Mouse (Mus musculus): ENCODE results near the gene Scoc. TPM values are rescaled to one million over a fixed set of nuclear protein-coding genes. Genes with fewer than 3 reads are reported as not detected.

Scoc gene
- total RNA-seq, 2 experiments from 2014 or later: 65.5 to 68.8 TPM

- DNase-seq (ENCODE audit: low spot score in 2 of 2): no peak
These were observed 52.6 kb downstream of the Scoc start for GRCm38 (mm10) chr8:83405548-83405947.

- no peak for DNase-seq (ENCODE audit: low spot score in 2 of 2)
These were observed 60.5 kb downstream of the Scoc start for GRCm38 (mm10) chr8:83397726-83398125.

GRCm38 (mm10) chr8:83396680-83397079 lies 61.5 kb downstream of the Scoc start:
- DNase-seq (ENCODE audit: low spot score in 2 of 2): no peak

- DNase-seq (ENCODE audit: low spot score in 2 of 2): no peak
These were observed 63.9 kb downstream of the Scoc start for GRCm38 (mm10) chr8:83394325-83394724.

- no peak for DNase-seq (ENCODE audit: low spot score in 2 of 2)
These were observed 65.7 kb downstream of the Scoc start for GRCm38 (mm10) chr8:83392521-83392920.

GRCm38 (mm10) chr8:83390006-83390701 lies 68.0 kb downstream of the Scoc start:
- no peak for DNase-seq (ENCODE audit: low spot score in 2 of 2)

- DNase-seq (ENCODE audit: low spot score in 2 of 2): peak; percentile 12 to 16
These were observed 68.7 kb downstream of the Scoc start, which contains the start of gene Clgn for GRCm38 (mm10) chr8:83389316-83390005. Clgn (plus strand) TSS chr8:83389867.

- DNase-seq (ENCODE audit: low spot score in 2 of 2): no peak
These were observed 75.3 kb downstream of the Scoc start for GRCm38 (mm10) chr8:83382850-83383249.

- DNase-seq (ENCODE audit: low spot score in 2 of 2): no peak
These were observed 77.2 kb downstream of the Scoc start for GRCm38 (mm10) chr8:83381016-83381415.

GRCm38 (mm10) chr8:83380141-83380540 lies 78.0 kb downstream of the Scoc start:
- no peak for DNase-seq (ENCODE audit: low spot score in 2 of 2)

Other genes with a start within 250 kb of the Scoc start
- 100 to 1,000 TPM; 366 to 492 TPM for gene Ucp1, start 168.0 kb downstream of the Scoc start, total RNA-seq (2021)
- gene Elmod2, start 125.9 kb downstream of the Scoc start, total RNA-seq (2021): 10 to 100 TPM; 19.1 to 25.0 TPM
- not detected for gene Mgat4d, start 109.9 kb downstream of the Scoc start, total RNA-seq (2021)
- under 1 TPM; 0.54 to 0.98 TPM for gene Clgn, start 68.5 kb downstream of the Scoc start, total RNA-seq (2021)
- not detected for gene Olfr370, start 77.4 kb upstream of the Scoc start, total RNA-seq (2021)
- gene Ndufb7, start 108.3 kb upstream of the Scoc start, total RNA-seq (2021): 100 to 1,000 TPM; 215 to 223 TPM
- 100 to 1,000 TPM; 369 to 378 TPM for gene Tecr, start 149.6 kb upstream of the Scoc start, total RNA-seq (2021)
- gene Dnajb1, start 149.8 kb upstream of the Scoc start, total RNA-seq (2021): 10 to 100 TPM; 29.4 to 29.9 TPM
- 10 to 100 TPM; 59.2 to 72.0 TPM for gene Gipc1, start 194.3 kb upstream of the Scoc start, total RNA-seq (2021)
- gene Ptger1, start 208.3 kb upstream of the Scoc start, total RNA-seq (2021): 1 to 10 TPM; 2.4 to 5.1 TPM
- gene Pkn1, start 240.8 kb upstream of the Scoc start, total RNA-seq (2021): 100 to 1,000 TPM; 115 to 120 TPM